Mouse (Mus musculus) heart, adult 2 months (tissue): ENCODE data around the gene Cib1.

Experiments used
- CTCF ChIP-seq: fragments of 200-600 bp; IDR thresholded peaks from 2 replicates; pipeline ENCODE4 v1.8.1; 2022; ENCODE audit warnings: antibody characterized with exemption, mild to moderate bottlenecking, moderate library complexity
- POLR2A ChIP-seq: fragments of 200-500 bp; IDR thresholded peaks from 2 replicates; pipeline ENCODE4 v1.6.1; 2011; ENCODE audit warnings: mild to moderate bottlenecking, low read depth, low read length, control low read depth; ENCODE audit not compliant: insufficient read depth

DNA sequence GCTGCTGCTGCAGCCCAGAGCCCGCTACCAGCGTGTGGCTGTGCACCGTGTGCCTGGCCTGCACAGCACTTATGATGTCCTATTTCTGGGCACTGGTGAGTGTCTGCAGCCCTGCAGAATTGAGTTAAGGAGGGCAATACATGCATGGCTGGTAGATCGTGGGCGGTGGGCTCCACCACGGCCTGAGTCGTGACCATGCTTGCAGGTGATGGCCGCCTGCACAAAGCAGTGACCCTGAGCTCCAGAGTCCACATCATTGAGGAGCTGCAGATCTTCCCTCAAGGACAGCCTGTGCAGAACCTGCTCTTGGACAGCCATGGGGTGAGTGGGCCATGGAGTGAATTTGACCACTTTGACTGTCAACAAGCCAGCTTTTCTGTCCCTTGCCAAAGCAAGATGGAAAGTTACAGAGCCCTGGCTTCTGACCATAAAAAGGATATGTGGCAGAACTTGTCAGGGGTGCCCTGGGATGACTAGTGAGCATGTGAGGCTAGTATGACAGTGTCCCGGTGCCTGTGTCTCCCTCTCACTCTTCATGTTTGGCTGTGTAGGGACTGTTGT, 12.3 kb downstream of the Cib1 start:
- TF ChIP-seq CTCF (no peak), POLR2A (no peak)
